Mouse (Mus musculus) G1E (cell line): ENCODE data around the gene Sec24a.
"Not testable (repeated sequence)": the region's sequence is repeated elsewhere in the genome, so short reads cannot be mapped to it uniquely, and the experiment has no call there.

Source experiments
- CTCF ChIP-seq: IDR thresholded peaks from 2 replicates; pipeline ENCODE4 v1.5.1; 2012; ENCODE audit warnings: low read depth, low read length, inconsistent platforms, mixed read lengths
- GATA2 ChIP-seq: IDR thresholded peaks from 2 replicates; pipeline ENCODE4 v1.6.1; 2012; ENCODE audit warnings: low read depth, low read length, inconsistent platforms, borderline replicate concordance
- POLR2AphosphoS5 ChIP-seq: IDR thresholded peaks from 2 replicates; pipeline ENCODE4 v1.6.1; 2012; ENCODE audit warnings: low read depth, low read length, inconsistent platforms; ENCODE audit not compliant: insufficient replicate concordance
- TAL1 ChIP-seq: conservative IDR thresholded peaks from 2 replicates; pipeline ENCODE4 v1.6.1; 2012; ENCODE audit warnings: low read depth, low read length, inconsistent platforms, mixed read lengths

GRCm38 (mm10) chr11:51789735-51790134 is 26.3 kb upstream of the Sec24a start:
- not testable (repeated sequence) for TF ChIP-seq CTCF, GATA2, POLR2AphosphoS5, TAL1
